Mouse (Mus musculus): ENCODE results near the gene Bzw2.

DNA sequence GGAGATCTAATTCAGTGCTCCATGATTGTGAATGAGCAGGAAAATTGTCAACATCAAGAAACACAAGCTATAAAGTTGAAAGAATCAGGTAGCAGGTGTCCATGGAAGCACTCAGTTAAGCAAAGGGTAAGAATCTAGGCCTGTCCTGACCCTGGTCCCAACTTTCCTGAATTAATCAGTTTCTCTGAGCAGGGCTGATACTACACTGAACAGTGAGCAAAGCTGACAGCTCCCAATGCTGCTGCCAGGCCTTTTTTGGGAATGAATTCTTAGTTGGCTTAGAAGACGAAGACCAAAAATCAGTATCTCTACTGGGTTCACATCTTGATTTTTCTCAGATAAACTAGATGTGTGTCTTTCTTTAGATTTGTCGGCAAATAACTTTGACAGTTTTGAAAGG, 7.1 kb downstream of the Bzw2 start:
- TF ChIP-seq CTCF (IDR thresholded peaks at IDR 0.05; ENCODE audit: control insufficient read depth, insufficient read depth, insufficient read length) (no peak), MYOG (IDR thresholded peaks at IDR 0.05; ENCODE audit: control insufficient read depth, extremely low read depth, insufficient read length) (no peak), CEBPB (IDR thresholded peaks at IDR 0.05; ENCODE audit: low read depth) (no peak), MAX (IDR thresholded peaks at IDR 0.05) (no peak), MYOD1 (IDR thresholded peaks at IDR 0.05; ENCODE audit: control insufficient read depth, insufficient read length, low read depth) (no peak)
